Mouse (Mus musculus): Measurements from ENCODE around the gene Ptpn4. TPM values are rescaled to one million over a fixed set of nuclear protein-coding genes. Genes with fewer than 3 reads are reported as not detected.

Ptpn4 gene
- polyA plus RNA-seq, 1 experiment from 2014 or later, result 2.6 TPM

- no peaks in the 10 kb centered on the region for H3K27me3 ChIP-seq (ENCODE audit: control insufficient read depth, insufficient read depth, low read length)
- peak overlapping the region; percentile 11; the same call in 1 of the 2 replicates for H3K4me2 ChIP-seq (replicated peaks; ENCODE audit: low read depth)
- H3K9me3 ChIP-seq (ENCODE audit: control insufficient read depth, low read length), result no peaks in the 10 kb centered on the region
- no peaks in the 10 kb centered on the region for H3K36me3 ChIP-seq (ENCODE audit: control insufficient read depth, insufficient read depth, low read length)
- no peak overlapping the region for H3K9ac ChIP-seq (ENCODE audit: low read length)
- H3K27ac ChIP-seq (replicated peaks), result no peak overlapping the region; the same call in 1 of the 2 replicates
- H3K4me3 ChIP-seq (ENCODE audit: low read depth, low read length), result no peak overlapping the region
- TF ChIP-seq CTCF (IDR thresholded peaks at IDR 0.05; ENCODE audit: low read depth) (no peak), EP300 (optimal IDR thresholded peaks at IDR 0.05) (no peak)
- WGBS, result 53% methylated on average over 13 of the region's 13 CpGs
- DNase-seq (ENCODE audit: low spot score) (no peak), ATAC-seq (ENCODE audit: low FRiP score, low TSS enrichment) (no peak)
- no peaks in the 10 kb centered on the region for H3K4me1 ChIP-seq (replicated peaks; ENCODE audit: control insufficient read depth, insufficient read depth)
Observed at GRCm38 (mm10) chr1:119868395-119869161, 31.2 kb upstream of the Ptpn4 start.

GRCm38 (mm10) chr1:119867300-119867699 is 29.9 kb upstream of the Ptpn4 start:
- WGBS, result 64% methylated on average over 2 of the region's 2 CpGs
- DNase-seq (ENCODE audit: low spot score), result no peak
- Histone ChIP-seq H3K9ac (ENCODE audit: low read length) (no peak overlapping the region), H3K27me3 (ENCODE audit: control insufficient read depth, insufficient read depth, low read length) (no peaks in the 10 kb centered on the region), H3K27ac (replicated peaks) (no peak overlapping the region), H3K9me3 (ENCODE audit: control insufficient read depth, low read length) (no peaks in the 10 kb centered on the region), H3K4me1 (replicated peaks; ENCODE audit: control insufficient read depth, insufficient read depth) (no peaks in the 10 kb centered on the region), H3K36me3 (ENCODE audit: control insufficient read depth, insufficient read depth, low read length) (no peaks in the 10 kb centered on the region), H3K4me2 (replicated peaks; ENCODE audit: low read depth) (no peak overlapping the region), H3K4me3 (ENCODE audit: low read depth, low read length) (no peak overlapping the region)
- TF ChIP-seq CTCF (IDR thresholded peaks at IDR 0.05; ENCODE audit: low read depth), result no peak
- no peak for TF ChIP-seq EP300 (optimal IDR thresholded peaks at IDR 0.05)
- no peak for ATAC-seq (ENCODE audit: low FRiP score, low TSS enrichment)

GRCm38 (mm10) chr1:119865311-119865710 is 27.9 kb upstream of the Ptpn4 start:
- no peaks in the 10 kb centered on the region for H3K4me1 ChIP-seq (replicated peaks; ENCODE audit: control insufficient read depth, insufficient read depth)
- no peaks in the 10 kb centered on the region for H3K36me3 ChIP-seq (ENCODE audit: control insufficient read depth, insufficient read depth, low read length)
- no peak overlapping the region for H3K27ac ChIP-seq (replicated peaks)
- no peak for TF ChIP-seq CTCF (IDR thresholded peaks at IDR 0.05; ENCODE audit: low read depth)
- no peak for TF ChIP-seq EP300 (optimal IDR thresholded peaks at IDR 0.05)
- no peaks in the 10 kb centered on the region for H3K27me3 ChIP-seq (ENCODE audit: control insufficient read depth, insufficient read depth, low read length)
- H3K9ac ChIP-seq (ENCODE audit: low read length), result no peak overlapping the region
- DNase-seq (ENCODE audit: low spot score) (no peak), ATAC-seq (ENCODE audit: low FRiP score, low TSS enrichment) (no peak)
- H3K4me3 ChIP-seq (ENCODE audit: low read depth, low read length), result no peak overlapping the region
- WGBS, result 68% methylated on average over 6 of the region's 6 CpGs
- H3K9me3 ChIP-seq (ENCODE audit: control insufficient read depth, low read length), result no peaks in the 10 kb centered on the region
- no peak overlapping the region for H3K4me2 ChIP-seq (replicated peaks; ENCODE audit: low read depth)

- H3K4me2 ChIP-seq (replicated peaks; ENCODE audit: low read depth), result no peak overlapping the region
- TF ChIP-seq EP300 (optimal IDR thresholded peaks at IDR 0.05) (no peak), CTCF (IDR thresholded peaks at IDR 0.05; ENCODE audit: low read depth) (no peak)
- DNase-seq (ENCODE audit: low spot score) (no peak), ATAC-seq (ENCODE audit: low FRiP score, low TSS enrichment) (no peak)
- no peak overlapping the region for H3K9ac ChIP-seq (ENCODE audit: low read length)
- H3K4me1 ChIP-seq (replicated peaks; ENCODE audit: control insufficient read depth, insufficient read depth), result no peaks in the 10 kb centered on the region
- WGBS, result 55% methylated on average over 7 of the region's 7 CpGs
- H3K27me3 ChIP-seq (ENCODE audit: control insufficient read depth, insufficient read depth, low read length), result no peaks in the 10 kb centered on the region
- no peaks in the 10 kb centered on the region for H3K36me3 ChIP-seq (ENCODE audit: control insufficient read depth, insufficient read depth, low read length)
- no peak overlapping the region for H3K27ac ChIP-seq (replicated peaks)
- H3K9me3 ChIP-seq (ENCODE audit: control insufficient read depth, low read length), result no peaks in the 10 kb centered on the region
- H3K4me3 ChIP-seq (ENCODE audit: low read depth, low read length), result no peak overlapping the region
Observed at GRCm38 (mm10) chr1:119863507-119864296, 26.3 kb upstream of the Ptpn4 start.

- WGBS, result 81% methylated on average over 5 of the region's 5 CpGs
Observed at GRCm38 (mm10) chr1:119859566-119859965, 22.2 kb upstream of the Ptpn4 start.

GRCm38 (mm10) chr1:119852980-119853379 is 15.6 kb upstream of the Ptpn4 start:
- WGBS, result 77% methylated on average over 5 of the region's 5 CpGs
- Histone ChIP-seq H3K36me3 (ENCODE audit: control insufficient read depth, insufficient read depth, low read length) (no peaks in the 10 kb centered on the region), H3K4me1 (replicated peaks; ENCODE audit: control insufficient read depth, insufficient read depth) (no peaks in the 10 kb centered on the region), H3K27me3 (ENCODE audit: control insufficient read depth, insufficient read depth, low read length) (no peaks in the 10 kb centered on the region), H3K4me2 (replicated peaks; ENCODE audit: low read depth) (no peak overlapping the region), H3K9ac (ENCODE audit: low read length) (no peak overlapping the region), H3K4me3 (ENCODE audit: low read depth, low read length) (no peak overlapping the region), H3K9me3 (ENCODE audit: control insufficient read depth, low read length) (no peaks in the 10 kb centered on the region), H3K27ac (replicated peaks) (no peak overlapping the region)
- DNase-seq (ENCODE audit: low spot score) (no peak), ATAC-seq (ENCODE audit: low FRiP score, low TSS enrichment) (no peak)
- TF ChIP-seq CTCF (IDR thresholded peaks at IDR 0.05; ENCODE audit: low read depth), result no peak
- TF ChIP-seq EP300 (optimal IDR thresholded peaks at IDR 0.05), result no peak

More at GRCm38 (mm10) chr1:119859566-119859965, 22.2 kb upstream of the Ptpn4 start:
- Histone ChIP-seq H3K9ac (ENCODE audit: low read length) (no peak overlapping the region), H3K9me3 (ENCODE audit: control insufficient read depth, low read length) (no peaks in the 10 kb centered on the region), H3K27ac (replicated peaks) (no peak overlapping the region), H3K27me3 (ENCODE audit: control insufficient read depth, insufficient read depth, low read length) (no peaks in the 10 kb centered on the region), H3K4me3 (ENCODE audit: low read depth, low read length) (no peak overlapping the region), H3K36me3 (ENCODE audit: control insufficient read depth, insufficient read depth, low read length) (no peaks in the 10 kb centered on the region), H3K4me1 (replicated peaks; ENCODE audit: control insufficient read depth, insufficient read depth) (no peaks in the 10 kb centered on the region), H3K4me2 (replicated peaks; ENCODE audit: low read depth) (no peak overlapping the region)
- TF ChIP-seq CTCF (IDR thresholded peaks at IDR 0.05; ENCODE audit: low read depth) (no peak), EP300 (optimal IDR thresholded peaks at IDR 0.05) (no peak)
- ATAC-seq (ENCODE audit: low FRiP score, low TSS enrichment), result no peak
- DNase-seq (ENCODE audit: low spot score), result no peak
